Mouse (Mus musculus) testis, adult 2 months (tissue): ENCODE results near the gene Dmxl2. TPM values are rescaled to one million over a fixed set of nuclear protein-coding genes. Genes with fewer than 3 reads are reported as not detected.

Experiments used
- H3K27ac ChIP-seq: fragments of 200-500 bp; 2 replicates; pipeline ENCODE4 v1.5.1; 2012; ENCODE audit warnings: low read depth, low read length; ENCODE audit not compliant: control insufficient read depth, insufficient read depth
- H3K27me3 ChIP-seq: fragments of 200-500 bp; 2 replicates; pipeline ENCODE4 v1.6.1; 2012; ENCODE audit warnings: mild to moderate bottlenecking, low read length, moderate library complexity; ENCODE audit not compliant: control insufficient read depth, insufficient read depth
- H3K36me3 ChIP-seq: fragments of 200-500 bp; 2 replicates; pipeline ENCODE4 v1.6.1; 2012; ENCODE audit warnings: mild to moderate bottlenecking, low read length; ENCODE audit not compliant: control insufficient read depth, insufficient read depth
- H3K4me1 ChIP-seq: fragments of 200-500 bp; 2 replicates; pipeline ENCODE4 v1.6.1; 2012; ENCODE audit warnings: low read length; ENCODE audit not compliant: control insufficient read depth, insufficient read depth
- H3K4me3 ChIP-seq: fragments of 200-500 bp; 2 replicates; pipeline ENCODE4 v1.5.1; 2012; ENCODE audit warnings: low read depth, mild to moderate bottlenecking, low read length, moderate library complexity, mixed read lengths; ENCODE audit not compliant: control insufficient read depth
- CTCF ChIP-seq: fragments of 200-500 bp; IDR thresholded peaks from 2 replicates; pipeline ENCODE4 v1.5.1; 2012; ENCODE audit warnings: low read depth, mild to moderate bottlenecking, inconsistent platforms, low read length, moderate library complexity; ENCODE audit not compliant: control insufficient read depth, insufficient read depth, insufficient replicate concordance
- POLR2A ChIP-seq: fragments of 200-500 bp; IDR thresholded peaks from 2 replicates; pipeline ENCODE4 v1.6.1; 2012; ENCODE audit warnings: low read depth, mild to moderate bottlenecking, inconsistent platforms, low read length, moderate library complexity; ENCODE audit not compliant: control insufficient read depth
- polyA plus RNA-seq: library from polyadenylated mRNA; depleted of rRNA; stranded (reverse); fragments of >200 nt; gene quantifications from 2 replicates; pipeline ENCODE4 v1.2.3, GENCODE M21; 2012

Dmxl2 gene
- polyA plus RNA-seq, 1 experiment: 9.8 TPM

GRCm38 (mm10) chr9:54438246-54438645 is 63.2 kb downstream of the Dmxl2 start:
- Histone ChIP-seq H3K36me3 (no peaks in the 10 kb centered on the region), H3K4me1 (no peaks in the 10 kb centered on the region), H3K27me3 (no peaks in the 10 kb centered on the region), H3K4me3 (no peak overlapping the region), H3K27ac (no peak overlapping the region)
- no peak for TF ChIP-seq POLR2A
- TF ChIP-seq CTCF: peak; percentile 47; the same call in 1 of the 2 replicates

DNA sequence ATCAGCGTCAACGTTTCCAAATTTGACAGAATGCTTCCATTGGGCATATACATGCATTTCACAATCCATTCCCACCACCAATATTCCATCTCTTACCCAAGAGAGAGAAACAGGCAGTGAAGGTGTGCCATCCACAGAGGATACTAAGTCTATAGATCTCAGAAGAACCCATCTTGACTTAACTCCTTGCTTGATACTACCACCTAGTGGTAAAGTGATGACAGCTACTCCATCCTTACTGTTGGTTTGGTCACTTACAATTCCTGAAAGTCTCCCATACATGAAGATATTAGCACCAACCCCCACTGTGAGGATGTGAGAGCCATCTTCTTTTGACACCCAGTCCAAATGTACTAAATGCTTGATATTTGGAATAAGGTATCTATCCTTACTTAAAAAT is 85.2 kb downstream of the Dmxl2 start:
- H3K4me1 ChIP-seq: no peaks in the 10 kb centered on the region
- H3K4me3 ChIP-seq: no peak overlapping the region
- no peaks in the 10 kb centered on the region; the same call in none of the 2 replicates for H3K36me3 ChIP-seq
- TF ChIP-seq POLR2A: no peak
- H3K27me3 ChIP-seq: no peaks in the 10 kb centered on the region
- H3K27ac ChIP-seq: no peak overlapping the region

DNA sequence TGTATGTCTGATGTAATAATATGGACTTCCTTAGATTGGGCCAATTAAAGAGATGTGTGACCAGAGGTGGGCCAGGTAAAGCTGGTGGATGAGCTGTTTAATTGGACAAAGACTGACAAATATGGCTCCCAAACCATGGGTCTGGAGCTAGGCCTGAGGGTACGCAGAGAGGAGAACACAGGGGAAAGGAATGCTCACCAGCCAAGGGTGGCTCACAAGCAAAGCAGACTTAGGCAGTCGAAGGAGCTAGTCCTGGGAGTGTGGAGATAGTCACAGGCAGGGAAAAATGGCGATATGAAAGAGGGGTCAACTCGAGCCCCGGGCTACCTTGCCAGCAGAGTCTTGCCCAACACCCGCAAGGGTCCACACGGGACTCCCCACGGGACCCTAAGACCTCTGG is 144.7 kb downstream of the Dmxl2 start:
- H3K27ac ChIP-seq: no peak overlapping the region
- H3K4me1 ChIP-seq: no peaks in the 10 kb centered on the region
- no peaks in the 10 kb centered on the region for H3K27me3 ChIP-seq
- TF ChIP-seq CTCF: no peak
- no peak for TF ChIP-seq POLR2A
- no peaks in the 10 kb centered on the region for H3K36me3 ChIP-seq
- no peak overlapping the region for H3K4me3 ChIP-seq

DNA sequence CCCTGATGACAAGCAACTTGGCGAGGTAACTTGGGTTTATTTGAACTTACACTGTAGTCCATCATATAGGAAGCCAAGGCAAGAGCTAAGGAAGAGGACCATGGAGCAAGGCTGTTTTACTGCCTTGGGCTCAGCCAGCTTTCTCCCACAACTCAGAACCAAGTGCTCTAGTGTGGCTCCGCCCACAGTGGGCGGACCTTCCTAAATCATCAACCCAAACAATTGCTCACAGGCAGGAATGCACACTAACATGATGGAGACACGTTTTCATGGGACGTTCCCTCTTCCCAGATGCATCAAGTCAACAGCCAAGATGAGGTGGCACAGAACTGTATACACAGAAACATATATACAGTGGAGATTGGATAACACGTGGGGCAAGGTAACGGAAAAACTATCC is 159.4 kb downstream of the Dmxl2 start:
- Histone ChIP-seq H3K36me3 (no peaks in the 10 kb centered on the region), H3K4me1 (no peaks in the 10 kb centered on the region), H3K27me3 (no peaks in the 10 kb centered on the region), H3K4me3 (no peak overlapping the region), H3K27ac (no peak overlapping the region)
- no peak for TF ChIP-seq POLR2A
- TF ChIP-seq CTCF: no peak

GRCm38 (mm10) chr9:54336532-54337144 is 164.8 kb downstream of the Dmxl2 start:
- Histone ChIP-seq H3K4me3 (no peak overlapping the region), H3K36me3 (no peaks in the 10 kb centered on the region), H3K27me3 (no peaks in the 10 kb centered on the region), H3K27ac (no peak overlapping the region), H3K4me1 (no peaks in the 10 kb centered on the region)
- TF ChIP-seq CTCF (peak; percentile 41; the same call in 1 of the 2 replicates), POLR2A (no peak)

GRCm38 (mm10) chr9:54335582-54335981 is 165.8 kb downstream of the Dmxl2 start:
- Histone ChIP-seq H3K4me1 (no peaks in the 10 kb centered on the region), H3K27ac (no peak overlapping the region), H3K36me3 (no peaks in the 10 kb centered on the region), H3K4me3 (no peak overlapping the region), H3K27me3 (no peaks in the 10 kb centered on the region)
- TF ChIP-seq CTCF (no peak), POLR2A (no peak)

DNA sequence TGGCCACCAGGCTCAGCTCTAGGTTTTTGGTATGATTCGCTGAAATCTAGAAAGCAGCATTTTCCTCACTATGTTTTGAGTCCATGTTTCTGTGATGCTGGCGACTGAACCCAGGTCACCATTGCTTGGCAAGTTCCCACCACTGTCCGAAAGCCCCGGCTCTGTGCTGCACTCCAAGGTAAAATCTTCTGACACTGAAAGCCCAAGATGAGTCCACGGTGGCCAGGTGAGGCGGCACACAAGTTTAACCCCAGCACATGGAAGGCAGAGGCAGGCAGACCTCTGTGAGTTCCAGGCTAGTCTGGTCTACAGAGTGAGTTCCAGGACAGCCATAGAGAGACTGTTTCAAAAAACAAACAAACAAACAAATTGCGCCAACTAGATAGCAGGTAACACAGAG is 172.2 kb downstream of the Dmxl2 start:
- Histone ChIP-seq H3K4me3 (no peak overlapping the region), H3K27ac (no peak overlapping the region), H3K36me3 (no peaks in the 10 kb centered on the region), H3K27me3 (no peaks in the 10 kb centered on the region), H3K4me1 (no peaks in the 10 kb centered on the region)
- TF ChIP-seq CTCF (no peak), POLR2A (no peak)

DNA sequence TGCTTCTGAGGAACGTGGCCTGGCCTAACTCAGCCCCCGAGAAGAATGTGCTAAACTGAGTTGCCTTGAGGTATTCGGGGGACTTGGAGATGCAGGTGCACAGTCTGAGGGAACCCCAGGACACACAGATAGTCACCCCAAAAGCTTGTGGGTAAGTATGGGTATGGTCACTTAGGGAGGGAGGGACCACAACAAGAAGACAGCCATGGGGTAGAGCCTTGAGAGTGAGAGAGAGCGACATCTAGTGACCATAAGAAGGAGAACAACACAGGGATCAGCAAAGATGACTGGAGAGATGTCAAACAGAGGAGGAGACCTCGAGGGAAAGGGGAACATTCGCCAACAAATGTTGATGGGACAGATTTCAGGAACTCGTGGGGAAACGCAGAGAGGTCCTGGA is 178.0 kb downstream of the Dmxl2 start:
- Histone ChIP-seq H3K27me3 (no peaks in the 10 kb centered on the region), H3K27ac (no peak overlapping the region), H3K4me3 (no peak overlapping the region), H3K4me1 (no peaks in the 10 kb centered on the region), H3K36me3 (no peaks in the 10 kb centered on the region)
- TF ChIP-seq CTCF: no peak
- TF ChIP-seq POLR2A: no peak
